Mouse (Mus musculus) frontal cortex, adult 2 months (tissue): ENCODE measurements around the gene Tnc. TPM values are rescaled to one million over a fixed set of nuclear protein-coding genes. Genes with fewer than 3 reads are reported as not detected.
A peak's percentile ranks its signal among the peaks of the same experiment; 100 is the strongest.

Experiments used
- DNase-seq, 2 experiments: peaks; one replicate each; pipeline ENCODE4 v3.0.0; 2022; ENCODE audit warnings: low spot score in 1 of 2; ENCODE audit errors: extremely low spot score in 1 of 2
- polyA plus RNA-seq: library from polyadenylated mRNA; depleted of rRNA; stranded (reverse); fragments of >200 nt; gene quantifications from 2 replicates; pipeline ENCODE4 v1.2.3, GENCODE M21; 2012; rRNA removed

Tnc gene
- polyA plus RNA-seq: 3.0 and 3.7 TPM in 2 replicates

GRCm38 (mm10) chr4:64046831-64047493, at the start of gene Tnc:
Tnc (minus strand) TSS chr4:64047015.
- DNase-seq: peak; percentile 76 to 91

GRCm38 (mm10) chr4:64094221-64094620, 47.4 kb upstream of the Tnc start:
- DNase-seq: peak; percentile 2 to 52

- no peak for DNase-seq
These were observed 46.0 kb upstream of the Tnc start for GRCm38 (mm10) chr4:64092857-64093256.

GRCm38 (mm10) chr4:64089378-64089777, 42.6 kb upstream of the Tnc start:
- no peak for DNase-seq

GRCm38 (mm10) chr4:64087675-64088074, 40.9 kb upstream of the Tnc start:
- no peak for DNase-seq

GRCm38 (mm10) chr4:64085993-64086567, 39.3 kb upstream of the Tnc start:
- DNase-seq: no peak

- no peak for DNase-seq
These were observed 37.0 kb upstream of the Tnc start for GRCm38 (mm10) chr4:64083858-64084257.

- DNase-seq: no peak
These were observed 31.3 kb upstream of the Tnc start for GRCm38 (mm10) chr4:64078029-64078619.

- DNase-seq: no peak
These were observed 29.7 kb upstream of the Tnc start for GRCm38 (mm10) chr4:64076349-64077025.

GRCm38 (mm10) chr4:64074725-64075124, 27.9 kb upstream of the Tnc start:
- DNase-seq: no peak

- DNase-seq: no peak
These were observed 20.6 kb upstream of the Tnc start for GRCm38 (mm10) chr4:64067394-64067793.

GRCm38 (mm10) chr4:64065266-64065665, 18.5 kb upstream of the Tnc start:
- no peak for DNase-seq

- no peak for DNase-seq
These were observed 12.0 kb upstream of the Tnc start for GRCm38 (mm10) chr4:64058856-64059231.

- no peak for DNase-seq
These were observed 11.4 kb upstream of the Tnc start for GRCm38 (mm10) chr4:64058048-64058855.

- DNase-seq: no peak
These were observed 1.4 kb upstream of the Tnc start for GRCm38 (mm10) chr4:64048177-64048576.

- DNase-seq: no peak
These were observed 2.9 kb downstream of the Tnc start for GRCm38 (mm10) chr4:64043893-64044292.

GRCm38 (mm10) chr4:64043371-64043770, 3.4 kb downstream of the Tnc start:
- DNase-seq: no peak

- no peak for DNase-seq
These were observed 7.7 kb downstream of the Tnc start for GRCm38 (mm10) chr4:64039091-64039490.

- no peak for DNase-seq
These were observed 9.3 kb downstream of the Tnc start for GRCm38 (mm10) chr4:64037513-64037912.

GRCm38 (mm10) chr4:64034724-64035123, 12.1 kb downstream of the Tnc start:
- no peak for DNase-seq

GRCm38 (mm10) chr4:64033191-64033590, 13.6 kb downstream of the Tnc start:
- no peak for DNase-seq
